Mouse (Mus musculus) gastrocnemius, postnatal 4 days (tissue): ENCODE data around the gene Nceh1. TPM values are rescaled to one million over a fixed set of nuclear protein-coding genes. Genes with fewer than 3 reads are reported as not detected.
A peak's percentile ranks its signal among the peaks of the same experiment; 100 is the strongest.
"Not testable (repeated sequence)": the region's sequence is repeated elsewhere in the genome, so short reads cannot be mapped to it uniquely, and the experiment has no call there.

Source experiments
- DNase-seq, 2 experiments: peaks; one replicate each; pipeline ENCODE4 v3.0.0; 2021 to 2022; ENCODE audit warnings: low spot score in 2 of 2, mixed read lengths in 2 of 2
- total RNA-seq, 2 experiments: library from RNA; stranded (reverse); gene quantifications; 2 replicates each; pipeline ENCODE4 v1.2.3; 2021

Nceh1 gene
- total RNA-seq, 2 experiments from 2014 or later, result 10.1 to 11.0 TPM

DNA sequence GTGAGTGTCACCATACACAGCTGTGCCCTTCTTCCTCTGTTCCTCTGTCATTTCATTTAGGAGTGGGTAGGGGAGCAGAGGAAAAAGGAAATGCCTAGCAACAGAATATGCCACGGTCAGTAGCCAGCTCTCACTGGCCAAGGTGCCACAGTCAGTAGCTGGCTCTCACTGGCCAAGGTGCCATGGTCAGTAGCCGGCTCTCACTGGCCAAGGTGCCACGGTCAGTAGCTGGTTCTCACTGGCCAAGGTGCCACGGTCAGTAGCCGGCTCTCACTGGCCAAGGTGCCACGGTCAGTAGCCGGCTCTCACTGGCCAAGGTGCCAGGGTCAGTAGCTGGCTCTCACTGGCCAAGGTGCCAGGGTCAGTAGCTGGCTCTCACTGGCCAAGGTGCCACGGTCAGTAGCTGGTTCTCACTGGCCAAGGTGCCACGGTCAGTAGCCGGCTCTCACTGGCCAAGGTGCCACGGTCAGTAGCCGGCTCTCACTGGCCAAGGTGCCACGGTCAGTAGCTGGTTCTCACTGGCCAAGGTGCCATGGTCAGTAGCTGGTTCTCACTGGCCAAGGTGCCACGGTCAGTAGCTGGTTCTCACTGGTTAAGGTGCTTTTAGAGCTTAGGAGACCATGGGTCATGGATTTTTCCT lies 96.6 kb downstream of the Nceh1 start:
- not testable (repeated sequence) for DNase-seq

DNA sequence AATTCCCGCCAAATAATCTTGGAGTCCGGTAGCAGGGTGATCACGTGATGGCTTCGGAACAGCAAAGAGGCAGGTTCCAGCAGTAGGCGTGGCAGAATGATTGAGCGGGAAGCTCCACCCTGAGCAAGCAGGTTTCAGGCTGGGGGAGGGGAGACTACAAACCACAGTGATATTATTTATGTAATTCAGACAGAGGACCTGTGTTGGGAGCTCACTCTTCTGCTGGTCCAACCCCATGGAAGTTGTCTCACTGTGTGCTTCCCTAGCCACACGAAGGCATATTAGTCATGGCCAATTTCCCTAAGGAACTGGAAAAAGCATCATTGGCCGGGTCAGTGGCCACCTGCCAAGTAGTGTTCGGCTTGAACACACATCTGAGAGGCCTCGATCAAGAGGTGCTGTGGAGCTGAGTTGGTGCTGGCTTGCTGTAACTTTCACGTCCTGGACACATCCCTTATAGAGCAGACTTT lies 97.5 kb downstream of the Nceh1 start:
- peak in 1 of 2 experiments; percentile 29 for DNase-seq

DNA sequence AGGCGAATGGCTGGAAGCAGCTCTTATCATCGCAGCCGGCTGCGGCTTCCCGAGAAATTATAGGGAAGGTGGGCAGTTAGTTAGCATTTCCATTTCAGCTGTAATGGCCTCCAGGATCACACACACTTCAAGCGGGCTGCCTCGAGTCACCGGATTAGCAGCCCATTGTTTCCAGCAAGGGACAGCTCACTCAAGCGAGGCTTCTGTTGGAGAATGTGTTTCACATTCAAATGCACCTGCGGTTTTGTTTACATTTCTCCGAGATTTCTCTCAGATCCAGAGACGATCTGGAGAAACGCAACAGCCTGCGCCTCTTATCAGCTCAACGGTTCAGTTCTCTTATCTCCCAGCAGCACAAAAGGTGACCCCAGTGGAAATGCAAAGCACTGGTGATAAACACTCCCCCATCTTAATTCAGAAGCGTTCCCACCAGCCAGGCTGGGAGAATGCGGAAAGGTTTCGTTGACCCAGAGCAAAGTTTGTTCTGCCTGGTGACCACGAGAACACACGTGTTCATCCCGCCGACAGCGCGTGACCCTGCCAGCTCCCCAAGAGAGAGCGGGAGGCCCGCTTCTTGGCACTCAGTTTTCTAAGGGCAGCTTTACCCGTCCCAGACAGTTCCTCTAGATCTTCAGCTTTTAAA lies 100.4 kb downstream of the Nceh1 start:
- DNase-seq, result no peak

DNA sequence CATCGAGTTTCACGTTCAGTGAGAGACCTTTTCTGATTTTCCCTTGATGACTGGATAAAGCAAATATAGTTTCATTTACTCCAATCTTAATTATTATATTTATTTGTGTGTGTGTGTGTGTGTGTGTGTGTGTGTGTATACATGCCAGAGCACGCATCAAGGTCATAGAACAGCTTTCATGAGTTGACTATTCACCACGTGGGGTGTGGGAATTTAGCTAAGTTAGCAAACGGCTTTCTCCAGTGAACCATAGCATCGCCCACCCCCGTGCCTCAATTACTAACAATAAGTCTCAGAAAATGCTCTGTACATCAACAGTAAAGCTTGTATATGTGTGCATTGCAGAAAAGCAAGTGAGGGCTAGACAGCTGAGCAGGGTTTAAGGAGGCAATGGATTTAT lies 101.0 kb downstream of the Nceh1 start:
- DNase-seq, result no peak

DNA sequence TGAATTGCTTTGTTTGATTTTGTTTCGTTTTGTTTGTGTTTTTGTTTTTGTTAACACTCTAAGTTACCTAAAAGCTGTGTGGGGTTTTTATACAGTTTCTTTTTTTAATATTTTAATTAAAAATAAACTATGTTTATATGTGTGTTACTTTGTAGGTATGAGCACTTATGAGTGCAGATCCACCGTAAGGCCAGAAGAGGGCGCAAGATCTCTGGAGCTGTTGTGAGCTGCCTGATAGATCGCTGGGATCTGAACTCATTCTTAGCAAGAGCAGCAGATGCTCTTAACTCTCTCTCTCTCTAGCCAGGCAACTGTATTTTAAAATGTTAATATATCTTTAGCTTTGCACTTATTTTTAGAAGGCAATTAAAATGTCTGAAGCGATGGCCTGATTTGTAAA lies 101.5 kb downstream of the Nceh1 start:
- DNase-seq, result no peak

DNA sequence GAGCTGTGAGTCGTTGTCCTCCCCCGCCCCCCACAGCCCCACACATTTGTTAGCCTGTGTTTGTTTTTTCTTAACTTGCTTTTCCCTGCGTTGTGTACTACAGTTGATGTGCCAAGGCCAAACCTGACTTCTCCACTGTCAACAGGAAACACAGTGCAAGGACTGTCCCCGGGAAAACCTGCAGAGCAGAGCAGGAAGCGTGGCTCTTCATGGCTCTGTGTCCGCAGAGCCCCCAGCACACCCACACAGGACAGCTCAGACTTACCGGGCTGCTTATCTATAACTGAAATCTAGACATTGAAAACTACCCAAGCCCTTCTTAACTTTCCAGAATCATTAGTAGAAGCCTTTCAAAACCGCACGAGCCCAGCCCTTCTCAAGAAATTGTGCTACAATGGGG lies 102.3 kb downstream of the Nceh1 start:
- DNase-seq, result no peak

DNA sequence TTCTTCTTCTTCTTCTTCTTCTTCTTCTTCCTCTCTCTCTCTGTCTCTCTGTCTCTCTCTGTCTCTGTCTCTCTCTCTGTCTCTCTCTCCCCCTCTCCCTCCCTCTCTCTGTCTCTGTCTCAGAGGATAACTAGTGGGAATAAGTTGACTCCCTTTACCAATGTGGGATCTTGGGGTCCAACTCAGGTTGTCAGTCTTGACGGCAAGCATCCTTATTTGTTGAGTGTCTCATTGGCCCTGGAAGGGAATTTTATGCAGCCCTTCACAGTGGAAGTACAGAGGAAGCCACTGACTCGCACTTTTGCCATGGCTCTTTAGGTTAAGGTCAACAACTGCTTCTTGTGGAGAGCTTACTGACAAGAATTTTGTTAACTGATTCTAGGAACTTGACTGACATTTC lies 105.5 kb downstream of the Nceh1 start:
- no peak for DNase-seq

DNA sequence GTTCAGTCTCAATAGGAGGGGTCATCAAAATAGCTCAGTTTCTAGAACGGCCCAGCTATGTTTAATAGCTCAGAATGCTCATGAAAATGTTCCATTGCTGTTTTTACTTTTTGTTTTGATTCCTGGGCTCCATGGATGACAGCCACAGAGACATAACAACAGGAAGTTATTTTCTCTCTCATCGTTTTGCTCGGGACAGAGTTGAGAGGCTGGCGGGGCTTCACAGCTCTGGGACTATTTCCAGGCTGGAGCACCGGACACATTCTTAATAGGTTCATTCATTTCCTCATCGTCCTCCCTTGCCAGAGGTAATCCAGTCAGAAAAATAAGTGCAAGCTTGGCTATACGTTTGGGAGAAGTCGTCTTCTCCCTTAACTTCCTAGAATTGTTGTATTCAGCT lies 106.1 kb downstream of the Nceh1 start:
- DNase-seq, result peak in 1 of 2 experiments; percentile 20

DNA sequence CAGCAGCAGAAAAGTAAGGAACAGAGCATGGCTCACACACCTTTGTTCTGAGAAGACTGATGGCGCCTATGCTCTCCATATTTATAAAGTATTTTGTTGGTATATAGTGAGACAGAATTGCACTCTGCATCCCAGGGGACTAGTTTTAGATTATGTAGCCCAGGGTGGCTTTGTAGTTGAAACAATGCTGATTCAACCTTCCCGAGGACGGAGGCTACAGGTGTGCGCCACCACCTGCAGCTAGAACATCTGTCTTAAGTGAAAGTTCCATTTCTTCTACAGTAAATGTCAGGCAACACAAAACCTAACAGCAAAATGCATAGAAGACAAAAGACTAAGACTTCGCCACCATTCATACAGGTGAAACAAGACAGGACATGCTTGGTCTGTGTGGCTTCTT lies 107.5 kb downstream of the Nceh1 start:
- DNase-seq, result no peak

DNA sequence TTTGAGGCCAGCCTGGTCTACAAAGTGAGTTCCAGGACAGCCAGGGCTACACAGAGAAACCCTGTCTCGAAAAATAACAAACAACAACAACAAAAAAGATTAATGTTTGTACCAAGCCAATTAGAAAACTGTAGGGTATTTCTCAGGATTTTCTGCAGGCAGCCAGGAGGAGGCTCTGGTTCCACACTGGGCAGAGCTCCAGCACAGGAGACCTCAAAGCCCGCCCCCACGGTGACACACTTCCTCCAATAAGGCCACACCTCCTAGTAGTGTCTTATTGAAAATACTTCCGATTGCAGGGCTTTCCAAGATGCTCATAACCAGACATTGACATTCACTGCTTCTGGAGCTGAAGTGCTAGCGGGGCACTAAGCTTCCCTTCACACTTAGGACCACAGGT lies 108.2 kb downstream of the Nceh1 start:
- DNase-seq, result not testable (repeated sequence)

DNA sequence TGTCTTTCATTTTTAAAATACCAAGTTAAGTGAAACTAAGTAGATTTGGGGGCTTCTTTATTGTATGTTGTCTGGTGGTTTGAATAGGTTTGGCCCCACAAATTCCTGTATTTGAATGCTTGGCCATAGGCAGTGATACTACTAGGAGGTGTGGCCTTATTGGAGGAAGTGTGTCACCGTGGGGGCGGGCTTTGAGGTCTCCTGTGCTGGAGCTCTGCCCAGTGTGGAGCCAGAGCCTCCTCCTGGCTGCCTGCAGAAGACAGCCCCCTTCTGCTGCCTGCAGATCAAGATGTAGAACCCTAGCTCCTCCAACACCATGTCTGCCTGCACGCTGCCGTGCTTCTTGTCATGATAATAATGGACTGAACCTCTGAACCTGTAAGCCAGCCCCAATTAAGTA lies 108.6 kb downstream of the Nceh1 start:
- DNase-seq, result not testable (repeated sequence)

DNA sequence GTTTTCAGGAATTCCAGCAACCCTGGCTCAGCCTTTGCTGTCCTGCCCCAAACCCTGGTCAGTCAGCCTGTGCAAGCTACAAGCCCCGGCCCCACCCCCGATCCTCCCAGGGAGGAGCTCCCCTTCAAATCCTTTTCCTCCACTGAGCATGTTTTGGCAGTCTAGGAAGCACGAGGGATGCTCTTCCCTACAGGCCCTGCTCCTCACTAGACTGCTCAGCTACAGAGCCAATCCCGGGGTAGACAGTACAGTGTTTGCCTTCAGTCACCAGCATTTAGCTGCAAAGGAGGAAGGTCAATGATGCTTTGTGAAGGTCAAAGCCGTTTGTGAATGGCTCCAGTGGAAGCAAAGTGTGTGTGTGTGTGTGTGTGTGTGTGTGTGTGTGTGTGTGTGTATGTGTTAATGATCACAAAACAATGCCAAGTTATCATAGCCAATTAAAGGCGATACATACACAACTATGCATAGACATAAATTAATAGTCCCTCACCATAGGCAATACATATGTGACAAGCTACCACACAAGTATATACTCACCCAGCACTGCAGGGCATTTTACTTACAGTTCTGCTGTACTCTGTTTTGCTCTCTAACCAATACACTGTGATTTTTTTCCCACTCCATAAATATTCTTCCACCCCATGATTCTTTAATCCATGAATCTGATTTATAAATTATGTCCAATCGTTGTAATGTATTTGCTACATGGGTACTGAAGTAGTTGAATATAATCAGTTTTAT lies 111.0 kb downstream of the Nceh1 start:
- no peak for DNase-seq

DNA sequence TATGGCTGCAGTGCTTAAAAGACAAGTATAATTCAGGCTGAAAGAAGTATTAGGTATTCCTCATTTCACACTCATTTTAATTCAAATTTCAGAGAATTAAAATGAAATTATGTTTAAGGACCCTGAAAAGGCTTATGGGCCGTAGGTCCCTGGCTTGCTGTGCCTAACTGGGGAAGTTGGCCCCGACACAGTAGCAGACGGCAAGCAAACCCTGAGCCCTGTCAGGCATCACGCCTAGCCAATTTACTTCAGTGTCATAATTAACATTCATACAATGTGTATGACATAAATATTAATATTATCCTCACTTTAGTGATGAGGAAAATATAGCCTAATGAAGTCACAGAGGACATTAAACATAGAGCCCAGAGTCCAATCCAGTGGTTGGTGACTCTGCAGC lies 117.7 kb downstream of the Nceh1 start:
- DNase-seq, result no peak

DNA sequence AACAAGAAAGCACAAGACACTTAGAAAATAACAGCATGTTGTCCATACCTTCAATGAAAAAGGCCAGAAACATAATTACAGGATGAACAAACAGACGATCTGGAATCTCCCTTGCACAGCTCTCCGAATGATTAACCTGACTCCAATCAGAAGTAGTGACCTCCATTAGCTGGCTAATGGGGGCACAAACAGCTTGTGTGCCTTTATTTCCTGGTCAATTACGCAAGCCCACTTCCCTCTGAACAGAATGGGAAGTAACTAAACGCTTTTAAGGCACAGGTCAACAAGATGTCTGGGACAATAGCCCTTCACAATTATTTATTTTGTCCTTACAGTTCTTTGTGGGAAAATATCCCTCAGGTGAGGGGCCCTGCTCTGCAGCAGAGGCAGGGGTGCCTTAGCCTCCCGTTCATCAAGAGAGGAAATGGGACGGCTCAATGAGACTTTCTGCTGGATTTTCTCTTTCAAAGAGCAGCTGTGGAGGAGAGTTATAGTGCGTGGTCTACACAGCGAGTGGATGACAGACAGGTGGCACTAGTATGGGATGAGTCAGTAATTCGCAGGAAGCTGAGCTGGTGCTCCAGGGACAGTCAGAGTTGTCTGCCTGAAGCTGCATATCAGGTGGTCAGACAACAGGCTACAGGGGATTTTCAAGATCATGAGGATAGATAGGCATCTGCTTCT lies 119.7 kb downstream of the Nceh1 start:
- no peak for DNase-seq

DNA sequence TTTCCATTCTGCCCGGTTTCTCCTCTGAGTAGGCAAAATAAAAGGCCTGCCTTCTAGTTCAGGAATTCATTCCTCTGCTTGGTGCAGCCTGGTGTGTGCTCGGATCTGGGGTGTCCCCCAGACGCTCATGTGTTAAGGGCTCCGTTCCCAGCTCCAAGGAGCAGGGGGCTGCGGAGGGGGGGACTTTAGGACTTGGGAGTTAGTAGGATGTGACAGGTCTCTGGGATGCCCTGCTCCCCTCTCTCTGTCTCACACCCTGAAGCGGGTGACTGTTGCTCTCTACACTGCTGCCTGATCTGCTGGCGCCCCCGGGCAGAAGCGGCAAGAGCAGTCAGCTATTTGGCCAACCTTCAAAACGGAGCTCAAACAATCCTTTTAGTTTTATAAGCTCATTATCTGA lies 124.0 kb downstream of the Nceh1 start:
- no peak for DNase-seq

DNA sequence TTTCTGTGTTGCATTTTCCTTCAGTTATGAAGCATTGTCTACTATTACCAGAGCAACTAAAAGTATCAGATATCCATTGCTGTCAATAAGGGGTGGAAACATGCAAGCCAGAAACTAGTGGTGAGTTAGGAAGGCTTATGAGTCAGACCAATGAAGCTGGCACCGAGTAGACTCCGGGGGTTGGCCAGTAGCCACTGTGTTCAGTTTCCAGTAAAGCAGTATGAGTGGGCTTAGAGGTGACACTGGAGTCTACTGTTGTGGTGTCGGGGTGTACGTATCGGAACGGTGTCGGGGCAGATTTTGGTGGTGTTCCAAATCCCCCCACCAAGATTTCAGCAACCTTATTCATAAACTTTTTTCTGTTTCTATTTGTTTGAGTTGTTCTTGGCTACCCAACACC lies 128.2 kb downstream of the Nceh1 start:
- peak in 1 of 2 experiments; percentile 20 for DNase-seq

DNA sequence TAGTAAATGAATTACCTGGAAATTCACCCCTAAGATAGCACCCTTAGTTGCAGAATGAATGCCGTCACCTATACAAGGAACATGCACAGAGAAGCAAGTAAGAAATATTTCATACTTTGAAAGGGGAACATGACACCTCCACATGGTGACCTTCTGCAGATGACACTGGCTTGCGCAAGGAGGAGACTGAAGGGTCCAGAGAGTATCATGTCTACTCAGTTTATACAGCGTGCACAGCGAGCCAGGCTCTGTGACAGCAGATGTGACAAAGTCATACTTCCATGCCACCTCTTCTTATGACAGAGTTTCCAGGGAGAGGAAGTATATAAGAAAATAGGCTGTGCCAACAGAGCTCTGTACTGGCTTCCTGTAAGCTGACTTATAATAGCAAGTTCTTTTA lies 128.7 kb downstream of the Nceh1 start:
- DNase-seq, result no peak

DNA sequence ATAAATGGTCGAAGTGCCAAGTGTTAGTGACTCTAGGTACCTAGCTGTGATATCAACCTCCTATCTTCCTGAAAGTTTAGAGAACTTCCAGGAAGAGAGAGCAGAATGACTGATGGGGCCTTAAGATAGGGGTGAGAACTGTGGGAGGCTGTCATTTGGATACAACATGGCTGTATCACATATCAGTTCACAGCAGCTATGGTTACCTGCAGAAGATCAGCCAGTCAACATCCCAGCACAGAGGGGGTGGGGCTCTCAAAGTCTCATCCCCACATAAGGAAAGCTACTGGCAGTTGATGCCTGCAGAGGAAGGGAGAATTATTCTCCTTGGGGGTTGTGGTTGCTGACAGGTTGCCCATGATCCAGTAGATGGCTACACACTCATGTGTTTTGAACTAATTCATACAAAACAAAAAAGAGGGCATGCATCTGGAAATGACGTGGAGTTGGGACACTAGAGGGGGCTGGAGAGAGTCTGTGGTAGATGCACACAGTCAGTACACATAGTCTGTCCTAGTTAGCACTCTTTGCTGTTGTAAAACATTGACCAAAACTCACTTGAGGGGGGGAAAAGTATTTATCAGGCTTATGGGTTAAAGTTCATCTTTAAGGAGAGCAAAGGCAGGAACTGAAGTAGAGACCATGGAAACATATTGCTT lies 131.9 kb downstream of the Nceh1 start:
- DNase-seq, result no peak

DNA sequence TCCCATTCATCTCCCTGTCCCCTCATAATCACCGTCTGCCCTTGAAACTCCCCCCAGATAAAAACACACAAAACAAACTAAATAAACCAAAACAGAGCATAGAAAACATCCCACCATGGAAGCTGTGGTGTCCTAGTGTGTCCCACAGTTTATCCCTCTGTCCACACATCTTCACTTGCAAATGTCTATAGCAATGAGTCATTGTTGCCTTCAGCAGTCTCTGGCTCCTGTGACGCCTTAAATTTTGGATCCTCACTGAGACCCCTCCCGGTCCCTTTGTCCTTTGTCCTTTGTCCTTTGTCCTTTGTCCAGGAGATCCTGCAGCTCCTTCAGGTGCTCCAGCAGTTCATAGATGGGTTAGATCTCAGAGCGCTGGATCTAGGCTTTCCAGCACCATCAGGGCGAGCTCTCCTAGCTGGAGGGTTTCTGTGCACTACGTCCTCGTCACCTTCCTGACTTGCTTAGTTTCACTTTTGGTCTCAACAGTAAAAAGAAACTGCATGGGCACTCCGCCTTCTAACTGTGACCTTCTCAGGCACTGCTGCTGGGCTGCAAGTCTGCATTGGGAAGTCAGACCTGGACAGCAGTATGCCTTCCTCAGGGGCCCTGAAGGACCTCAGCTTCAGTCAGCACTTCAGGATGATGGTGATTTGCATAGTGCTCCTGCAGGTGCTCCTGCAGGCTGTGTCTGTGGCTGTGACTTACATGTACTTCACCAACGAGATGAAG lies 134.0 kb downstream of the Nceh1 start, which contains the start of gene Tnfsf10:
Gene Tnfsf10, plus strand, starts transcription at position 470 of the 729 bp plus-strand sequence.
- no peak for DNase-seq

DNA sequence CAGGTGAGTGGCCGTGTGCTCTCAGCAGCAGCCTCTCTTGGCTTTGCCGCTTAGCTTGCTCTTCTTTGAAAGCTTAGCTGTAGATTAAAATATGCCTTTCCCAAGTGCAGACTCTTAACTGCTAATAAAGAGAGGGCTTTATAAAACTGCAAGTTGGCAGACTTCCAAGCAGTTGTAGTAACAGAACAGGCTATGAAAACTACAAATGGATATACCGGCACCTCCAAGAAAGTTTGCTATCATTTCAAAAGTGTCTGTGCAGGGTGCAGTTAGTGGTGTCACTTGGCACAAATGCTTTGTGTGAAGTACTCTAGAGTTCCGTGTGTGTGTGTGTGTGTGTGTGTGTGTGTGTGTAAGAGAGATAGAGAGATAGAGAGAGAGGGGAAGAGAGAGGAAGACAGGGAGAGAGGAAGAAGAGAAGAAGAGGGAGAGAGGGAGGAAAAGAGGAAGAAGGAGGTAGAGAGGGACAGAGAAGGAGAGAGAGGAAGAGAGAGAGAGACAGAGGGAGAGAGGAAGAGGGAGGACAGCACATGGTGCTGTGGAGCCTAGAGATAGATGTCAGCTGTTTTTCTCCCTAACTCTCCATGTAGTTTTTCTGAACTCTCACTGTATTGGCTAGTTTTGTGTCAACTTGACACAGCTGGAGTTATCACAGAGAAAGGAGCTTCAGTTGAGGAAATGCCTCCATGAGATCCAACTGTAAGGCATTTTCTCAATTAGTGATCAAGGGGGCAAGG lies 134.7 kb downstream of the Nceh1 start:
- no peak for DNase-seq
